Mouse (Mus musculus): Measurements from ENCODE around the gene Mfn1.

- TF ChIP-seq E2F4 (IDR thresholded peaks at IDR 0.05; ENCODE audit: insufficient replicate concordance, low read depth, low read length) (no peak), POLR2A (IDR thresholded peaks at IDR 0.05; ENCODE audit: low read depth, low read length) (no peak)
Measured at GRCm38 (mm10) chr3:32614786-32615185, 85.5 kb downstream of the Mfn1 start.

All from CH12.LX (cell line).